Mouse (Mus musculus): ENCODE measurements around the gene Slc38a8.

The Slc38a8 gene

DNA sequence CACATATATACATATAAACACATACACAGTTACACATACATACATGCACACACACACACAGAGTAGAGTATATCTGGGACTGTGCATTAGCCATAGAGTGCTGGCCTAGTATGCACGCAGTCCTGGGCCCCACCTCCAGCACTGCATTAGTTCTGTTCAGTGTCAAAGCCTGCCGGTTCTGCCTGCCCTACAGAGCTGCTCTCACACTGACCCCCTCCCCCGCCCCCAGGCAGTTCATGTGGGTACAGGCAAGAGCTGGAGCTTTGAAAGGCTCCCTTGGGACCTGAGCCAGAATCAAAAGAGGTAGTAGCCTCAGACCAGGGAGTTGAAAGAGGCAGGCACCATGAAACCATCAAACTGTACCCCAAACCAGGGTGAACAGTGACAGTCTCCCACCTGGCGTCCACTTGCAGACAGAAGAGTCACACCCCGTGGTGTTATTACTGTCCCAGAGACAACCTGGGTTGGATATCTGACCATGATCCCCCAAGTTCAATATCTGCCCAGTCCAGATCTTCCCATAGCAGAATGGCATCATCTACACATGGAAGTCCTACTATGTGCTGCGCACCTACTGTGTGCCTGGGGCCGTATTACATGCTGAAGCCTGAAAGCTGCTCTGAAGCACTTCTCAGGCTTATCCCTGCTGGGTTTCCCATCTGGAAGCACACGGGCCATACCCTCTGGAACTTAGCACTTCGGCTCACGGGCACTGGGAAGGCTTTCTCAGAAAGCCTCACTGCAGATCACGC lies 17.2 kb downstream of the Slc38a8 start:
- no peak for DNase-seq

DNA sequence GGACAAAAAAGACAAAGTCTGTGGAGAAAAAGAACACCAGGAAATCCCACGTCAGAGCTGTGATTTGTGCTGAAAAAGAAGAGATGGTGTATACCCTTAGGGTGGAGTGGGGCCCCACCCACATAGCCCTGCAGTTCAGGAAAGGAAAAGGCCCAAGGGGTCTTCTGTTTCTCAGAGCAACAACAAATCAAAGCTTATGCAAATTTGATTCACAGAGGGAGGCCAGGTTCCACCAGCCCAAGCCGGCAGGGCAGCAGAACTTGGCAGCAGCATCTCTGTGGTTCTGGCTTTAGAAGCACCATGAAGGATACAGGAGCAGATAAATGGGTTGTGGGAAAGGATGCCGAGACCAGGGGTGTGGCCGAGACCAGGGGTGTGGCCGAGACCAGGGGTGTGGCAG lies 22.8 kb downstream of the Slc38a8 start:
- no peak for DNase-seq

DNA sequence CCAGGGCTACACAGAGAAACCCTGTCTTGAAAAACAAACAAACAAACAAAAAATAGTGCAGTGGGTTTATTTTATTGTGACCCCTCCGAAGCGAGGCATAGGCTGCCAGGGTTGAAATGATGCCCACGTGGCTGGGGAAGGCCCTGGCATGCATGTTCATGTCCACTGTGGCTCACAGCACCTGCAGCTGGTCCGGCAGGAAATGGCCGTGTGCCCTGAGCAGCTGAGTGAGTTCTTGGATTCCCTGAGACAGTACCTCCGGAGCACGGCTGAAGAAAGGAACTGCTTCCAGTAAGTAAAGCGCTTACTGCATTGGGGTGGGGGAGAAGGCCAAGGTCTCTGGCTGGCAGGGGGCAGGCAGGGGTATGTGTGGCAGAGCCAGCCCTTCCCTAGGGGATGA lies 33.4 kb downstream of the Slc38a8 start:
- no peak for DNase-seq

DNA sequence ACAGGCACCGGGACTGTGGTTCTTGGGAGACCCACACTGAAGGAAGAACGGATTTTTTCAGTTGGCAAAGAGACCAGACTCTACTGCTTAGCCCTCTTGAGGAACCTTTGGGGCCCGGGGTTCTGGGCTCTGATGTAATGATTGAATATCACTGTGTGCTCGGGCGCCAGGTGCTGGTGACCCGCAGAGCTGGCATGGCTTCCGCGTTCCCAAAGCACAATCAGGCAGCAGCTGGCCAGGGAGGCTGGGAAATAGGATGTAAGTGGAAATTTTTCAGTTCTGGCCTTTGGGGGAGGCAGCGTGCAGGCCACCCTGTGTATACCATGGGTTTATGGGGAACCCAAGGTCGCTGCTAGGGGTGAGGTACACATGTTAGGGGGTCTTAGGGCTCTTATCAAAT lies 34.7 kb downstream of the Slc38a8 start:
- DNase-seq = no peak

DNA sequence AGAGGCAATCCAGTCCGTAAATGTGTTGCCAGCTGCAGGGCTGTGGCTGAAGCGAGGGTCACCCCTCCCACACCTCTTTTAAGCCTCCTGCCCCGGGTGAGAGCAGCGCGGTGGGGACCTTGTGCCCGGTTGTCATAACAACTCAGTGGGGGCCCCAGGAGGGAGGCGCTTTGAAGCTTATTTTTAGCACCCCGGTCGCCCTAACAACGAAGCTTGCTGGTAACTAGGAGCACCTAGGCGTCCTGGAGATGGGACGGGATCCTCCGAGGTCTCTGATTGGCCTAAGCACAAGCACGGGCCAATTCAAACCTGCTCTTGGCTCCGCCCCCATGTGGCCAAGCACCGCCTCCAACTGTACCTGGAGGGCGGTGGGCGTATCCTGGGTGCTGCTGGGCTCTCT lies 35.4 kb downstream of the Slc38a8 start:
- DNase-seq = no peak

DNA sequence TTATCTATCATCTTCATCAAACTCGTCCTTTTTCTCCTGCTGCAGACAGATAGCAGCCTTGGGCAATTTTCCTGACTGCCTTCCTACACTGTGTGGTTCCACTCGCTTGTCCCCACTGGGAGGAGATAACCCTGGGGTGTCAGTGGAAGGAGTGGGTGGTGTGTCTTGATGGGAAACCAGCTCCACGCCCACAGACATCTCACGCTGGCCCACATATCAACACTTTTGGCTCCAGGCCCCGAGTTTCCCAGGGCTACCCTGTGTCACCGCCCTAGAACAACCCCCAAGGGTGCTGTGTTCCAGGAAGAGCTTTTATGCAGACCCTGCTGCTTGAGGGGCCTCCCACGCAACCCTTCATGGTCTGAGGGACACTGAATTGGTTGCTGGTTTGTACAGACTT lies 37.8 kb downstream of the Slc38a8 start:
- no peak for DNase-seq

DNA sequence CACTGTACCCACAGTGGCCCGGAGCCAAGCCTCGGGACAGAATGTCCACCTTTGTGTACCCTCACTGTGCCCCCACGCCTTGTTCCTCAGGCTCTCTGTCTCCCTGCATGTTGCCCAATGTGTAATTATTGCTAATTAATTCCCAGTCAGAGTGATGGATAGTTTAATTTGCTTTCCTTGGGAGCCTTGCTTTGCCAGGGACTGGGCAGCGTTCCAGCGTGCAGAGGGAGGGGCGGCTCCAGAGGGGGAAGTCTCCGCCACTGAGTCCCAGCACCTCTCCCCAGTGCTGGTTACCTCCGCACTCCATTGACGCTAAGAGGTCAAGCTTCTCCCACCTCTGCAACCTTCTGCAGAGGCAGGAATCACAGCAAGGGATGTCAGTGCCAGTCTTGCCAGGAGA lies 40.1 kb downstream of the Slc38a8 start:
- DNase-seq = no peak

DNA sequence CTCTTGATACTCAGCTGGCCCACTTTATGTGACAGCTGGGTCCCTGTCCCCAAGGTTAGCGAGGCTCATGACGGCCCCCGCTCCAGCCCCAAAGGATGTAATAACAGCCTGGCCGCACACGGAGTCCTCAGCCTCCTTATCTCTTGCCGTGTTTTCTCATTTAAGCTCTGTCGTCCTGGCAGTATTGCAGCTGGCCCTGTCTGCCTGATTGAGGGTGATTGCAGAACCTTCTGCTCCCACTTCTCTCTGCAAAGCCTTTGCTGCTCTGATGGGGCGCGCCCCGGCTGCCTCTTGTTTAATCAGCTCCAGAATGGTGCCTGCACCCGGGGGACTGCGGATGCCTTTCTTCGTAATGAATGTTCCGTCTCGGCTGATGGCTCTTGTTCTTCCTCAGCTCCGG lies 41.8 kb downstream of the Slc38a8 start:
- no peak for DNase-seq

DNA sequence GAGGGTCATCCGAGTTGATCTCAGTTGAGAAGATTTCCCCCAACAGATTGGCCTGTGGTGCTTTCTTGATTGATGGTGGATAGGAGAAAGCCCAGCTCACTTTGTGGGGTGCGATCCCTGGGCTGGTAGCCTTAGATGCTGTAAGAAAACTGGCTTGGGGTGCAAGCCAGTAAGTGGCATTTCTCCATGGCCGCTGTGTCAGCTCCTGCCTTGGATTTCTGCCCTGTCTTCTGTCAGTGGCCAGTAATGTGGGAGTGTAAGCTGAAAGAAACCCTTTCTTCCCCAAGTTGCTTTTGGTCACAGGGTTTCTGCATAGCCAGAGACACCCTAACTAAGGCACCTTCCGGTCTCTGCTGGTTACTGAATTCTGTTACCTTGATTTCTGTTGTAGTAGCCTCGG lies 45.5 kb downstream of the Slc38a8 start:
- no peak for DNase-seq

DNA sequence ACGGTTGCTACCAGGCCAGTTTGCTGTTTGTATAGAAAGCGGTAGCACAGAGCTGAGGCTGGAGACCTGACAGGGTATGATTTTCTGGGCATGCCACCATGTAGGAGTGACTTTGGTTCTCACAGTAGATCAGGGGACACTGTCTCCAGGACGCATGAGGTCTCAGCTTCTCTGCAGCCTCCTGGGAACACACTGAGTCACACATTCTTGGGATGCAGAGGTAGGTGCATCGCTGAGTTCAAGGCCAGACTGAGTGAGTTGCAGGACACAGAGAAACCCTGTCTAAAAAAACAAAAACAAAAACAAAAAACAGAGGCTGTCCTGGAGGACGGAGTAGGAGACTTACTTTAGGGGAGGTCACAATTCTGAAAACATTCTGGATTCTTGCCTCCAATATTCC lies 48.6 kb downstream of the Slc38a8 start:
- DNase-seq = no peak

DNA sequence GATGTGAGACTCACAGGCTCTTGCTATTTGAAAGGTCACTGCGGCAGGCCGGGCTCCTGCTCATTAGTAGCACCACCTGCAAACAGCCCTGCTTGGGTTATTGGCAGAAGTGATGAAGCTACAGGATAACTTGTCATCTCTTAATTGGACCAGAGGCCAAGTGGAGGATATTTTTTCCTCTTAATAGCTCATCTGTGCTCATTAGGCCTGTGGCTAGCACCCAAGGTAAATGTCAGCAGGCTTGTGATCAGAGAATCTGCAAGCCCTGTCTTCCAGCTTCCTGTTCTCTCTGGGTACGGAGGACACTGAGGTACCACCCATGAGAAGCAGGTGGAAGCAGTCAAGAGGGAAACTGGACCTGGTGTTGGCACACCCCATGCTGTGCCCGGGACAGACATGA lies 50.4 kb downstream of the Slc38a8 start:
- no peak for DNase-seq

DNA sequence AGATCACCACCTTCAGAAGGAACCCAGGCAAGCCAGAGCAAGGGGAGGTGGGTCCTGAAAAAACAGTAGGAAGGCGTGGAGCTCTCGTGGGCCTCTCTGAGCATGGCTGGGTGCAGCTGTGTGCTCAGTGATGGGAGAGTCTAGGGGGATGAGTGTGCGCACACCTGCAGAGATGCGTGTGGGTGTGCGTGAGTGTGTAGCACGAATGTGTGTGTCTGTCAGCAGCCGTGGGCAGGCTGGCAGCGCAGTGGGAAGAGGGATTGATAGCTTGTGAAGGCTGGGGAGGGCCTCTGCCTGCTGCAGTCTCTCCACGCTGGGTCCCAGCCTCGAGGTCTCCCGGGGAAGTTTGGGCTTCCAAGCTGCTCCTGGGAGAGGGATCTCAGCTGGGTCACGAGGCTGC lies 51.9 kb downstream of the Slc38a8 start:
- no peak for DNase-seq

DNA sequence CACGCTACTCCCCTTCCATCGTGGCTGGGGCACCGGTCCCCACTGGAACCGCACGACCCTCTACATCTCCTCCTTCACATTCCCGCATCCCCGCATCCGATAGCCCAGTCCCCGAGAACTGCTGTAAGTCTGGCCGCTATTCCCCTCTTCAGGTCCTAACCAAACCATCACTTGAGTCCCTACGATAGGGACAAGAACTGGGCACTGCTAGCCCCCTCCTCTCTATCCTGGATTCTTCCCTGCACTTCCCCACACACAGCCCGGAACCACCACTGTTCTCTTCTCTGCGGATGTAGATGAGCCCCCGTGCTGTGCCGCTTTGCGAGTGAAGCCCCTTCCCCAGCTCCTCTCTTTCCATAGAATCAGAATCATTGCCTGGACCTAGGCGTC lies 53.7 kb downstream of the Slc38a8 start:
- no peak for DNase-seq

DNA sequence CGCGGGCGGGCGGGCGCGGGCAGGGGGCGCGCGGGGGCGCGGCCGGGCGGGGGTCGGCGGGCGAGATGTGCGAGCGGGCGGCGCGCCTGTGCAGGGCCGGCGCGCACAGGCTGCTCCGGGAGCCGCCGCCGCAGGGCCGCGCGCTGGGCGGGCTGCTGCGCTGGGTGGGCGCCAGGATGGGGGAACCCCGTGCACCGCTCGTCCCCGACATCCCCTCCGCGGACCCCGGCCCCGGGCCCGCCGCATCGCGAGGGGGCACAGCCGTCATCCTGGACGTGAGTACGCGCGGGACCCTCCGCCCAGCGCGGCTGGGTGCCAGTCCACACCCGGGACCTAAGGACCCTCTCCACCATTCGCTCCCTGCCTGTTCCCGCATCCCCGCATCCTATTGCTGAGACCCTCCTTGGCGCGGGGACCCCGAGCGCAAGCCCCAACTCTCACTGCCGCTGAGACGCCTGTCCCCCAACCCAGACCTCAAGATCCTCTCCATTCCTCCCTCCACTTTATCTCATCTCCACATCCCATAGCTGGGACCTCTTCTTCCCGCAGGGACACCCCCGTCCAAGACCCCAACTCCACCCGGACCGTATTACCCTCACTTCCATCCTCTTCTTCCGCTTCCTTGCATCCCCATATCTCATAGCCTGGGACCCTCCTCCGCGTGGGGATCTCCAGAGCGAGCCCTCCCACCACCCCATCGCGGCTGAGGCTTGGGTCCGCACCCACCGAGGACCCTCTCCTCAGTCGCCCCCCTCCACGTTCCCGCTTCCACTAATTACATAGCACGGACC lies 54.3 kb downstream of the Slc38a8 start:
- no peak for DNase-seq

DNA sequence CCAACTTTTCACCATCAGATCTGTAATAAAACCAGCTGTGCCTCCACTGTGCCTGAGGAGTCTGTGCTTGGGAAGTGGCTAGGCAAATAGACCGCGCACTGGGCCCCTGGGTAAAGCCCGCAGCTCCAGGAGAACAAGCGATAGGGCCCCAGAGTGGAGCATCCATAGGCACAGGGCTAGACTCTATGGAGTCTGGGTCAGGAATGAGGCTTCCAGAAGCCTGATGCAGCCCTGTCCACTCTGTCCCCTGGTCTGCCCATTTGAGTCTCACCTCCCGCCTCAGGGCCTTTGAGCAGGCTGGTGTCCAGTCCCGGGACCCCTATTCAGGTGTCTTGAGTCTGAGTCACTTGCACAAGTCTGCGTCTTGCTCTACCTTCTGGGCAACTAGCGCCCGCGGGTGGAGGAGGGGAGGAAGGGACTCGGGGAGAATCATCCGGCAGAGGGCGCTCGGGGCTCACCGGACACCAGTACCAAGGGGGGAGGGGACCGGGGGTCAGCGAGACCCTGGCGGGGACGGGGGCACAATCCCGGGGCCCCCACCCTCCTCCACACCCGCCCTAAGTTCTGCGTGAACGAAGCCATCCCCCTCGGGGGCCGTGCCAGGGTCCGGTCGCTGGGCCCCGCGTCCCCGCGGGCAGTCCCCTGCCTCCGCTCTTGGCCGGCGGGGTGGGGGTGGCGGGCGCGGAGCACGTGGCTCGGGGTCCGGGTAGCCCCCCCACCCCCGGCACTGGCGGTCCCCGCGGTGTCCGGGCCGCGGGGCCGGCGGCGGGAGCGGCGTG lies 55.1 kb downstream of the Slc38a8 start, which contains the start of gene Necab2:
Gene Necab2, plus strand, starts transcription at position 509 of the 779 bp plus-strand sequence.
- peak; percentile 58 for DNase-seq

DNA sequence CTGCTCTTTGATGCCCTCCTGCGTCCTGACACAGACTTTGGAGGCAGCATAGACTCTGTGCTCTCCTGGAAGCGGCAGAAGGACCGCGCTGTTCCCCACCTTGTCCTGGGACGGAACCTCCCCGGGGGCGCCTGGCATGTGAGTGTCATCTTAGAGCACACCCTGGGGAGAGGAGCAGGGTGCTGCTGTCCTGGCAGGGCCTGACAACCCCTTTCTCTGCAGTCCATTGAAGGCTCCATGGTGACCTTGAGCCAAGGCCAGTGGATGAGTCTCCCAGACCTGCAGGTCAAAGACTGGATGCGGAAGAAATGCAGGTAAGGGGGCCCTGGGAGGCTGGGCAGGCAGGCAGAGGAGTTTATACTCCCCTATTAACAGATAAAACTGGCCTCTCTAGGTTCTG lies 58.5 kb downstream of the Slc38a8 start:
- no peak for DNase-seq

DNA sequence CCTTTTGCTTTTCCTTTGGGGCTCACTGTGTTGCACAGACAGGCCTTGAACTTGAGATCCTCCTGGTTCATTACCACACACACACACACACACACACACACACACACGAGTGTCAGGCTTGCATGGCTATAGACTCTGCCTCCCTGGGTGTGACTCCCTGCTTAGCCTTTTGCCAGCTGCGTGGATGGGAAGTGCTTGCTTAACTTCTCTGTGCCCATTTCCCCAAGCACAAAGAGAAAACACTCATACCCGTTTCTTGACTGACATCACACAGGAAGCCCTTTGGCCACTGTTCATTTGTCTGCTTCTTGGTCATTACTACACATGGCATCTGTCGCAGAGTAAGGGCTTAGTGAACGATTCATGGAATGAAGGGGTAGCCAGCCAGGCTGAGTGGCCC lies 59.5 kb downstream of the Slc38a8 start:
- no peak for DNase-seq

DNA sequence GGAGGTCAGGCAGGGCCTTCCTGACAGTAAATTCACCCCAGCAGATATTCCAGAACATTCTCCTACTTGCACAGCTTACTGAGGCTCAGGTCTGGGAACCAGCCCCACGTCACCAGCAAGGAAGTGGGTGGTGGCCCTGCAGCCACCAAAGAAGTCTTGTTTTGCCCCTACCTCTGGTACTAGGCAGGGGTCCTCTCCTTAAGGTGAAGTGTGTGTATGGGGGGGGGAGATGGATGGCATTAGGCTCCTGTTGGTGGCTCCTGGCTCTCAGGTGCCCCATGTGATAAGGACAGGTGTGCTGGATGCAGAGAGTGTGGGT lies 60.6 kb downstream of the Slc38a8 start:
- DNase-seq = no peak

DNA sequence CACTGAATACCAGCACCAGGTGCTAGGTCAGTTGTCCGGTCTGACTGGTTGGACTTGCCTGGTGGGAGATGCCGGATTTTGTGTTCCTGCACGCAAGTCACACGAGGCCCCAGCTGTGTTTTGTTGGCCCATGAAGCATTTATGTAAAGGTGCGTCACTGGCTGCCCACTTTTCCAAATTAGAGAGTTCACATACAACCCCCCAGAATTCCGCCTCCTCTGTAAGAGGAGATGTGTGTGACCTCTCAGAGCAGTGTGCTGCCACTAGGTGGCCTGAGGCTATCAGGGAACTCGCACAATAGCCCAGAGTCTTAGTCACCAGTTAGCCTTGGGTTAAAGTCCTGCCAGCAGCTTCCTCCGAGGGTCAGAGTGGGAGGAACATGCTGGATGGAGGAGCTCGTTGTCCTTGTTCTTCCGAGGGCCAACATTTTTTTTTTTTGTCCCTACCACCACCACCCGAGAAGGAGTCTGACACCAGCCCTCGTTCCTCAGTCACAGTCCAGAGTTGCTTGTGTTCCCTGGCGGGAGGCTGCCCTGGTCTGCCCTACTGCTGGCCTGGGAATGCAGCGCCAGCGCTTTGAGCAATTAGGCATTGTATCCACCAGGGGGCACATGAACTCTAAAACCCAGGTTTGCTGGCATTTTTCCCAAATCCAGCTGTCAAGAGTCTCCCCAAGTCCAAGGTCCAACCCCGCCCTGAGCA lies 61.1 kb downstream of the Slc38a8 start:
- no peak for DNase-seq

DNA sequence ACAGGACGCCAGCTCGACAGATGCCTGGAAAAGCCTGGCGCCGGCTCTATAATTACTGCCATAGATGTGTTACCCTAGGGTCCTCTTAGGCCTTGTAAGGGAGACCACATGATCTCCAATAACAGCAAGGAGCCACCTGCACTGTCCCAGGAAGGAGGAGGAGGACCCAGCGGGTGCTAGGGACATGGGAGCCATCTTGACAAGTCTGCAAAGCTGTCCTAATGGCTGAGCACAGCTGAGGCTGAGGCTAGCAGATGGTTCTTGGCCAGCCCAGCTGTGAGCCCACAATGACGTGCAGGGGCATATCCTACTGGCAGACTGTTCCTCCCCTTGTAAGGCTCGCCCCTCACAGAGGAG lies 61.6 kb downstream of the Slc38a8 start:
- DNase-seq = no peak

DNA sequence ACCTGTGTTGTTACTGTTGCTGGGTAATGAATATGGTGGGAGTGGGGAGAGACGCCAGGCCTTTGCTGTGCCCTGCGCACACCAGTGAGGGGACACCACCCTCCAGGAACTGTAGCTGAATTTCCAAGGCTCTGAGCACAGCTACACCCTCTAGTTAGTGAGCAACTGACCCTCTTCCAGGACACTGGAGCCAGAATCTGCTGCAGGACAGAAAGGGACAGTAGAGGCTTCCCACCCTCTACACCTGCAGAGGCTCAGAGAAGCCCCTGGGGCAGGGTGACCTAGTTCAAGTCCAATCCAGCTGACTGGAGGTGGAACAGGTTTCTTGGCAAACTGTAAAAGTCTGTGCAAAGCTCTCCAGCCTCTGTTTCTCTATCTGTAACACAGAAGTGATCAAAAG lies 62.1 kb downstream of the Slc38a8 start:
- DNase-seq = no peak

DNA sequence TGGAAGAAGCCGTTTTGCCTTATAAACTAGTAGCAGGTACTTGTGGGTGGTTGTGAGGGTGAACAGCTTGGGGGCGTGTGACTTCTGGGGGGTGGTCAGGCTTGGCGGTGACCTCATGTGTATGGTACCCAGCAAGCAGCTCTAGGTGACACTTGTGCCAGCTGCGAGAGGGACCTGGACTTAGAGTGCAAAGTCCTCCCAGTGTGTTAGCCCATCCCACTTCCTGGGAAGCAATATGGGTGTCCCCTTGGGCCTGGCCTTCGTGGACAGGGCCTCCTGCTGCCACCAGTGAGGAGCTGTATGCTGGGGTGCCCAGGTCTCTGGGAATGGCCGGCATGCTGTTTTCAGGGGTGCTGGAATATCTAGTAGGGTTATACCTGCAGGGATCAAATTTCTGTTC lies 62.6 kb downstream of the Slc38a8 start:
- DNase-seq = no peak

DNA sequence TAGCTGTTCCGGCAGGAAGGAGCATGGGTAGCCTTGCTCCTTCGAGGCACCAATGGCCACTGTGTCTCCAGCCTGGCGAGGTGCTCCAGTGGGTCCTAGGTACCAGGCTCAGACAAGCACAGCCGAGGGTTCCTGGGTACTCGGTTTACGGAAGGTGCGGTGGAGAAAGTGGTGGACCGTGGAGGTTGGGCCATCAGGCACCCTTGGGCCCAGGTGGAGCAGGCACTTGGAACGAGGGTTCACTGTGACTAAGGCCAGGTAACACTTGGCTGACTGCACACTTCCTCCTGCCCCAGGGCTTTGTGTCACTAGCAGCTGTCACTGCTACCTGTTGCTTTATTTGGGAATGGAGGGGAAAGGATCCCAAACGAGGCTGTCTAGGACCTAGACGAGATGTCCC lies 64.0 kb downstream of the Slc38a8 start:
- no peak for DNase-seq
